Mouse (Mus musculus) right cerebral cortex, adult 2 months (tissue): ENCODE measurements around the gene Eya2.
A peak's percentile ranks its signal among the peaks of the same experiment; 100 is the strongest.

Source experiments
- DNase-seq, 2 experiments: peaks; one replicate each; pipeline ENCODE4 v3.0.0; 2021 to 2022; ENCODE audit warnings: low spot score in 2 of 2

Gene Eya2

GRCm38 (mm10) chr2:165651031-165651430, 56.2 kb downstream of the Eya2 start:
- no peak for DNase-seq

GRCm38 (mm10) chr2:165652281-165652680, 57.4 kb downstream of the Eya2 start:
- DNase-seq, result peak; percentile 10 to 13

GRCm38 (mm10) chr2:165653001-165653921, 58.4 kb downstream of the Eya2 start:
- DNase-seq, result no peak

- no peak for DNase-seq
Observed at GRCm38 (mm10) chr2:165654151-165654550, 59.3 kb downstream of the Eya2 start.

GRCm38 (mm10) chr2:165654696-165655491, 60.1 kb downstream of the Eya2 start:
- no peak for DNase-seq

- DNase-seq, result no peak
Observed at GRCm38 (mm10) chr2:165656541-165656940, 61.7 kb downstream of the Eya2 start.

GRCm38 (mm10) chr2:165656956-165657355, 62.1 kb downstream of the Eya2 start:
- no peak for DNase-seq

GRCm38 (mm10) chr2:165659552-165659951, 64.7 kb downstream of the Eya2 start:
- no peak for DNase-seq

GRCm38 (mm10) chr2:165663266-165663665, 68.4 kb downstream of the Eya2 start:
- DNase-seq, result no peak

GRCm38 (mm10) chr2:165664648-165665047, 69.8 kb downstream of the Eya2 start:
- no peak for DNase-seq

GRCm38 (mm10) chr2:165665176-165665575, 70.3 kb downstream of the Eya2 start:
- no peak for DNase-seq

- no peak for DNase-seq
Observed at GRCm38 (mm10) chr2:165667096-165667495, 72.3 kb downstream of the Eya2 start.

GRCm38 (mm10) chr2:165682719-165683118, 87.9 kb downstream of the Eya2 start:
- no peak for DNase-seq

- no peak for DNase-seq
Observed at GRCm38 (mm10) chr2:165687516-165687915, 92.7 kb downstream of the Eya2 start.

GRCm38 (mm10) chr2:165688896-165689295, 94.1 kb downstream of the Eya2 start:
- no peak for DNase-seq

- no peak for DNase-seq
Observed at GRCm38 (mm10) chr2:165691016-165691415, 96.2 kb downstream of the Eya2 start.

- no peak for DNase-seq
Observed at GRCm38 (mm10) chr2:165692944-165693660, 98.3 kb downstream of the Eya2 start.

- no peak for DNase-seq
Observed at GRCm38 (mm10) chr2:165694767-165695166, 99.9 kb downstream of the Eya2 start.

- DNase-seq, result no peak
Observed at GRCm38 (mm10) chr2:165700252-165700908, 105.5 kb downstream of the Eya2 start.

GRCm38 (mm10) chr2:165703033-165703805, 108.4 kb downstream of the Eya2 start:
- DNase-seq, result no peak

- no peak for DNase-seq
Observed at GRCm38 (mm10) chr2:165708266-165708665, 113.4 kb downstream of the Eya2 start.
